Mouse (Mus musculus) liver, postnatal 0 days (tissue): ENCODE data around the gene Gm10670. TPM values are rescaled to one million over a fixed set of nuclear protein-coding genes. Genes with fewer than 3 reads are reported as not detected.
"Not testable (repeated sequence)": the region's sequence is repeated elsewhere in the genome, so short reads cannot be mapped to it uniquely, and the experiment has no call there.

Source experiments
- ATAC-seq: fragments of 200-750 bp; cut with Nextera tagmentation; 2 replicates; pipeline ENCODE4 v1.8.0; 2017; ENCODE audit warnings: mild to moderate bottlenecking, moderate library complexity
- DNase-seq: peaks from one replicate; pipeline ENCODE4 v3.0.0-alpha.2; 2016
- H3K27ac ChIP-seq: fragments of 300-500 bp; sonication (generic); 2 replicates; pipeline ENCODE4 v1.5.1; 2014; ENCODE audit warnings: antibody characterized with exemption, moderate library complexity, mild to moderate bottlenecking, low read depth
- H3K27me3 ChIP-seq: fragments of 300-500 bp; sonication (generic); 2 replicates; pipeline ENCODE4 v1.6.1; 2014; ENCODE audit warnings: low read length, control low read depth, mixed read lengths; ENCODE audit not compliant: insufficient read depth
- H3K36me3 ChIP-seq: fragments of 300-500 bp; sonication (generic); replicated peaks from 2 replicates; pipeline ENCODE4 v1.6.1; 2014; ENCODE audit warnings: mild to moderate bottlenecking, control low read depth, low read length, moderate library complexity, mixed read lengths; ENCODE audit not compliant: insufficient read depth
- H3K4me1 ChIP-seq: fragments of 300-500 bp; sonication (generic); 2 replicates; pipeline ENCODE4 v1.6.1; 2014; ENCODE audit warnings: antibody characterized with exemption, mild to moderate bottlenecking, control low read depth; ENCODE audit not compliant: insufficient read depth
- H3K4me2 ChIP-seq: fragments of 300-500 bp; sonication (generic); 2 replicates; pipeline ENCODE4 v1.6.1; 2014; ENCODE audit warnings: low read depth, mild to moderate bottlenecking, low read length, moderate library complexity, mixed read lengths
- H3K4me3 ChIP-seq: fragments of 300-500 bp; sonication (generic); 2 replicates; pipeline ENCODE4 v1.5.1; 2014; ENCODE audit warnings: low read depth, low read length
- H3K9ac ChIP-seq: fragments of 300-500 bp; sonication (generic); replicated peaks from 2 replicates; pipeline ENCODE4 v1.6.1; 2014; ENCODE audit warnings: mild to moderate bottlenecking, moderate library complexity
- H3K9me3 ChIP-seq: fragments of 300-500 bp; sonication (generic); 2 replicates; pipeline ENCODE4 v1.6.1; 2016; ENCODE audit warnings: mild to moderate bottlenecking, control low read depth, low read length, mixed read lengths
- WGBS: fragments of 180-500 bp; shearing (Covaris S2); extraction: QIAGEN DNeasy Blood & Tissue Kit; methylation state at CpG from one replicate; pipeline ENCODE4 v1.1.7; 2014; ENCODE audit not compliant: insufficient replicate concordance; 5-methylcytosine and 5-hydroxymethylcytosine counted together
- polyA plus RNA-seq: library from polyadenylated mRNA; unstranded; fragments of >200 nt; fragmentation: Nextera tagmentation; extraction: Ambion mirVana; gene quantifications from 2 replicates; pipeline ENCODE4 v1.2.1, GENCODE M21; 2015

Gene Gm10670
- polyA plus RNA-seq = not detected in 2 replicates

- not testable (repeated sequence) for H3K36me3 ChIP-seq, H3K4me2 ChIP-seq, H3K27ac ChIP-seq, H3K27me3 ChIP-seq, H3K9ac ChIP-seq, ATAC-seq, H3K4me3 ChIP-seq, DNase-seq, H3K4me1 ChIP-seq, H3K9me3 ChIP-seq
- no CpG with 5 or more reads among the region's 5 CpGs for WGBS
Measured at GRCm38 (mm10) chr7:20474825-20475224, at the start of gene Gm10670. Gm10670 (minus strand) TSS chr7:20474925.

- not testable (repeated sequence) for H3K27me3 ChIP-seq, H3K27ac ChIP-seq, H3K9ac ChIP-seq, H3K36me3 ChIP-seq, DNase-seq, H3K4me1 ChIP-seq, H3K4me2 ChIP-seq, H3K4me3 ChIP-seq, H3K9me3 ChIP-seq, ATAC-seq
- WGBS = no CpG with 5 or more reads among the region's 3 CpGs
Measured at GRCm38 (mm10) chr7:20510434-20510833, 35.7 kb upstream of the Gm10670 start, which contains the start of gene Vmn1r103. Vmn1r103 (minus strand) TSS chr7:20510534.

GRCm38 (mm10) chr7:20442493-20442892 lies 32.2 kb downstream of the Gm10670 start, which contains the start of gene Vmn1r101:
Vmn1r101 (minus strand) TSS chr7:20442593.
- WGBS = no CpG with 5 or more reads among the region's 2 CpGs
- not testable (repeated sequence) for H3K27ac ChIP-seq, H3K9ac ChIP-seq, ATAC-seq, H3K4me3 ChIP-seq, H3K4me2 ChIP-seq, DNase-seq, H3K27me3 ChIP-seq, H3K4me1 ChIP-seq, H3K9me3 ChIP-seq, H3K36me3 ChIP-seq

Other genes starting within 250 kb of the Gm10670 start
- not detected in 2 replicates for gene Gm4498, start 241.1 kb downstream of the Gm10670 start, polyA plus RNA-seq
- gene Gm5890, start 212.1 kb downstream of the Gm10670 start, polyA plus RNA-seq = not detected in 2 replicates
- gene Gm4133, start 140.9 kb downstream of the Gm10670 start, polyA plus RNA-seq = not detected in 2 replicates
- not detected in 2 replicates for gene Gm5728, start 99.5 kb downstream of the Gm10670 start, polyA plus RNA-seq
- gene Vmn1r100, start 57.0 kb downstream of the Gm10670 start, polyA plus RNA-seq = not detected in 2 replicates
- gene Vmn1r101, start 32.3 kb downstream of the Gm10670 start, polyA plus RNA-seq = not detected in 2 replicates
- gene Vmn1r103, start 35.6 kb upstream of the Gm10670 start, polyA plus RNA-seq = not detected in 2 replicates
- gene Vmn1r104, start 58.9 kb upstream of the Gm10670 start, polyA plus RNA-seq = not detected in 2 replicates
- gene Gm5726, start 70.8 kb upstream of the Gm10670 start, polyA plus RNA-seq = not detected in 2 replicates
- gene Gm4141, start 101.3 kb upstream of the Gm10670 start, polyA plus RNA-seq = not detected in 2 replicates
- not detected in 2 replicates for gene Gm4513, start 124.1 kb upstream of the Gm10670 start, polyA plus RNA-seq
- gene Vmn1r107, start 194.0 kb upstream of the Gm10670 start, polyA plus RNA-seq = not detected in 2 replicates
- gene Vmn1r111, start 228.3 kb upstream of the Gm10670 start, polyA plus RNA-seq = not detected in 2 replicates